ENCODE assay signal across 22 mouse cellular contexts in genomic region chr12:59259015-59259414, GRCm38 (mm10). TPM values are rescaled to one million over a fixed set of nuclear protein-coding genes. Genes with fewer than 3 reads are reported as not detected.
DNase-seq lines count a peak whose midpoint lies in the region; ATAC-seq lines count a peak whose summit lies in the region.
"Had no signal": no experiment of that assay in that cellular context is flagged by ENCODE, and none has a peak within 500 bp of the region (broad histone marks: within the 10 kb centered on the region; RNA-seq: fewer than 3 reads in every experiment).

No protein-coding gene starts in this region.

- H3K9me3 ChIP-seq in hindbrain, embryonic 16.5 days (ENCODE audit: control insufficient read depth, low read length): no peaks in the 10 kb centered on the region
- H3K9me3 ChIP-seq in hindbrain, embryonic 11.5 days (ENCODE audit: control insufficient read depth, low read length): no peaks in the 10 kb centered on the region
- H3K9me3 ChIP-seq in neural tube, embryonic 14.5 days (ENCODE audit: control insufficient read depth, low read length): no peaks in the 10 kb centered on the region
- H3K9me3 ChIP-seq in neural tube, embryonic 15.5 days (replicated peaks): no peaks in the 10 kb centered on the region
- H3K9me3 ChIP-seq: G1E had no signal

- no peaks in the 10 kb centered on the region for H3K36me3 ChIP-seq in hindbrain, embryonic 16.5 days (ENCODE audit: control insufficient read depth, insufficient read depth, low read length)
- no peaks in the 10 kb centered on the region for H3K36me3 ChIP-seq in hindbrain, embryonic 11.5 days (ENCODE audit: control insufficient read depth, insufficient read depth, low read length)
- no peaks in the 10 kb centered on the region for H3K36me3 ChIP-seq in neural tube, embryonic 14.5 days (ENCODE audit: control insufficient read depth, insufficient read depth, low read length)
- H3K36me3 ChIP-seq in neural tube, embryonic 15.5 days: no peaks in the 10 kb centered on the region
- H3K36me3 ChIP-seq: G1E had no signal

- no peaks in the 10 kb centered on the region for H3K27me3 ChIP-seq in hindbrain, embryonic 16.5 days (replicated peaks; ENCODE audit: control insufficient read depth, insufficient read depth, low read length)
- H3K27me3 ChIP-seq in hindbrain, embryonic 11.5 days (ENCODE audit: control insufficient read depth, insufficient read depth, low read length): no peaks in the 10 kb centered on the region
- H3K27me3 ChIP-seq in neural tube, embryonic 14.5 days (ENCODE audit: control insufficient read depth, insufficient read depth, low read length): no peaks in the 10 kb centered on the region
- H3K27me3 ChIP-seq in neural tube, embryonic 15.5 days (replicated peaks): no peaks in the 10 kb centered on the region
- H3K27me3 ChIP-seq: CH12.LX had no signal

- H3K4me2 ChIP-seq in hindbrain, embryonic 16.5 days (ENCODE audit: low read length): no peak overlapping the region
- no peak overlapping the region for H3K4me2 ChIP-seq in hindbrain, embryonic 11.5 days (replicated peaks; ENCODE audit: low read depth, low read length)
- no peak overlapping the region for H3K4me2 ChIP-seq in neural tube, embryonic 14.5 days (ENCODE audit: low read depth, low read length)
- no peak overlapping the region for H3K4me2 ChIP-seq in neural tube, embryonic 15.5 days

- H3K4me1 ChIP-seq in hindbrain, embryonic 16.5 days (ENCODE audit: control insufficient read depth, insufficient read depth, low read depth, low read length): peaks cover 8% of the 10 kb centered on the region
- H3K4me1 ChIP-seq in hindbrain, embryonic 11.5 days (replicated peaks; ENCODE audit: control insufficient read depth, insufficient read depth, low read length): no peaks in the 10 kb centered on the region
- no peaks in the 10 kb centered on the region; the same call in 1 of the 2 replicates for H3K4me1 ChIP-seq in neural tube, embryonic 14.5 days (ENCODE audit: control insufficient read depth, insufficient read depth, low read length)
- H3K4me1 ChIP-seq in neural tube, embryonic 15.5 days: peaks cover 11% of the 10 kb centered on the region

- no peak for DNase-seq in hindbrain, embryonic 11.5 days (ENCODE audit: low spot score)
- DNase-seq in neural tube, embryonic 10.5 days (ENCODE audit: extremely low spot score, low spot score): no peak
- DNase-seq: adrenal gland, adult 2 months; adrenal gland, adult 8-10 months; adrenal gland, postnatal 10 days; adrenal gland, postnatal 14 days; adrenal gland, postnatal 25 days; adrenal gland, postnatal 36 days; B cell, adult 2 months; cerebellum, adult 11 months; cerebellum, adult 11-12 months; cerebellum, adult 18-20 months; cerebellum, adult 2 months had no signal

- ATAC-seq in hindbrain, embryonic 16.5 days: 0 out of 2 replicates have a peak, but pooled peaks have one; percentile 45
- ATAC-seq in hindbrain, embryonic 11.5 days (ENCODE audit: low FRiP score): no peak
- peak; percentile 69; the same call in 1 of the 2 replicates for ATAC-seq in neural tube, embryonic 14.5 days (ENCODE audit: low read depth)
- peak; percentile 72; the same call in 1 of the 2 replicates for ATAC-seq in neural tube, embryonic 15.5 days (ENCODE audit: low FRiP score)
- ATAC-seq in cerebellum, adult (ENCODE audit: insufficient number of reproducible peaks, low FRiP score, low TSS enrichment): no peak
- ATAC-seq: activated CD4-positive, CD25-positive, alpha-beta regulatory T cell, adult 4 months; CD4-positive, CD25-positive, alpha-beta regulatory T cell, adult 4 months; Patski had no signal

- 85% methylated on average over 5 of the region's 5 CpGs for WGBS in hindbrain, embryonic 16.5 days
- WGBS in hindbrain, embryonic 11.5 days: 88% methylated on average over 5 of the region's 5 CpGs
- 72% methylated on average over 5 of the region's 5 CpGs for WGBS in neural tube, embryonic 14.5 days
- WGBS in neural tube, embryonic 15.5 days: 56% methylated on average over 5 of the region's 5 CpGs

- no peak overlapping the region for H3K27ac ChIP-seq in hindbrain, embryonic 16.5 days (ENCODE audit: low read depth, low read length)
- H3K27ac ChIP-seq in hindbrain, embryonic 11.5 days (ENCODE audit: low read depth, low read length): no peak overlapping the region
- no peak overlapping the region for H3K27ac ChIP-seq in neural tube, embryonic 14.5 days (ENCODE audit: low read depth, low read length)
- H3K27ac ChIP-seq in neural tube, embryonic 15.5 days (replicated peaks): no peak overlapping the region

- H3K4me3 ChIP-seq in hindbrain, embryonic 16.5 days (ENCODE audit: low read length): no peak overlapping the region
- H3K4me3 ChIP-seq in hindbrain, embryonic 11.5 days (ENCODE audit: low read depth, low read length): no peak overlapping the region
- no peak overlapping the region for H3K4me3 ChIP-seq in neural tube, embryonic 14.5 days (ENCODE audit: low read depth, low read length)
- H3K4me3 ChIP-seq in neural tube, embryonic 15.5 days (replicated peaks): no peak overlapping the region

- no peak overlapping the region for H3K9ac ChIP-seq in hindbrain, embryonic 16.5 days (ENCODE audit: low read depth, low read length)
- H3K9ac ChIP-seq in hindbrain, embryonic 11.5 days (ENCODE audit: low read depth, low read length): no peak overlapping the region
- no peak overlapping the region for H3K9ac ChIP-seq in neural tube, embryonic 14.5 days (replicated peaks; ENCODE audit: low read depth, low read length)
- H3K9ac ChIP-seq in neural tube, embryonic 15.5 days (replicated peaks): no peak overlapping the region

RNA-seq across cellular contexts. Expression of gene Fbxo33, which starts 39.5 kb away (rescaled TPM):
- polyA plus RNA-seq in hindbrain, embryonic 16.5 days (2015; fragmentation: Nextera tagmentation; extraction: Ambion mirVana): 3.9 and 5.1 TPM in 2 replicates
- 8.1 and 10.3 TPM in 2 replicates for polyA plus RNA-seq in hindbrain, embryonic 11.5 days (2014; fragmentation: Nextera tagmentation; extraction: Ambion mirVana)
- 10.2 and 11.1 TPM in 2 replicates for polyA plus RNA-seq in neural tube, embryonic 14.5 days (2014; fragmentation: Nextera tagmentation; extraction: Ambion mirVana)
- polyA plus RNA-seq in neural tube, embryonic 15.5 days (2015; fragmentation: Nextera tagmentation; extraction: Ambion mirVana): 7.2 and 8.3 TPM in 2 replicates

Comparison
In these comparisons a context has a peak if more than half of its experiments do, and no peak if none do; other contexts are left out.
1. ATAC-seq: peak in hindbrain, embryonic 16.5 days (single experiment), neural tube, embryonic 14.5 days (single experiment) and neural tube, embryonic 15.5 days (single experiment); none in hindbrain, embryonic 11.5 days (single experiment) and cerebellum, adult (single experiment).